Comparison of ENCODE assay signal across 11 mouse cellular contexts in genomic region chrX:75129474-75129873, GRCm38 (mm10). TPM values are rescaled to one million over a fixed set of nuclear protein-coding genes. Genes with fewer than 3 reads are reported as not detected.
DNase-seq lines count a peak whose midpoint lies in the region; ATAC-seq and TF ChIP-seq lines count a peak whose summit lies in the region.
"Had no signal": no experiment of that assay in that cellular context is flagged by ENCODE, and none has a peak within 500 bp of the region (broad histone marks: within the 10 kb centered on the region; RNA-seq: fewer than 3 reads in every experiment).

No protein-coding gene starts in this region.

- no peaks in the 10 kb centered on the region for H3K27me3 ChIP-seq in lung, embryonic 14.5 days (ENCODE audit: insufficient read depth, low read length)
- H3K27me3 ChIP-seq in intestine, embryonic 16.5 days (replicated peaks; ENCODE audit: control insufficient read depth, insufficient read depth, low read length), result no peaks in the 10 kb centered on the region
- H3K27me3 ChIP-seq in small intestine, adult 2 months (ENCODE audit: control insufficient read depth, insufficient read depth, low read length), result no peaks in the 10 kb centered on the region

- peak overlapping the region; percentile 42; the same call in 1 of the 2 replicates for H3K27ac ChIP-seq in lung, embryonic 14.5 days (ENCODE audit: low read depth)
- no peak overlapping the region; the same call in 1 of the 2 replicates for H3K27ac ChIP-seq in intestine, embryonic 16.5 days (ENCODE audit: low read length)
- H3K27ac ChIP-seq in small intestine, adult 2 months (ENCODE audit: insufficient read depth, low read depth, low read length), result peak overlapping the region; percentile 90

- H3K4me2 ChIP-seq in lung, embryonic 14.5 days, result peak overlapping the region; percentile 54
- H3K4me2 ChIP-seq in intestine, embryonic 16.5 days (ENCODE audit: low read depth, low read length), result peak overlapping the region; percentile 30

- H3K9me3 ChIP-seq in lung, embryonic 14.5 days (ENCODE audit: low read depth, low read length), result no peaks in the 10 kb centered on the region
- H3K9me3 ChIP-seq in intestine, embryonic 16.5 days (ENCODE audit: control insufficient read depth, low read length), result no peaks in the 10 kb centered on the region

- no peak overlapping the region for H3K9ac ChIP-seq in lung, embryonic 14.5 days
- no peak overlapping the region; the same call in 1 of the 2 replicates for H3K9ac ChIP-seq in intestine, embryonic 16.5 days (ENCODE audit: low read depth, low read length)

- no peak for ATAC-seq in lung, embryonic 14.5 days (ENCODE audit: insufficient read depth)
- ATAC-seq in intestine, embryonic 16.5 days, result no peak

- H3K4me3 ChIP-seq in lung, embryonic 14.5 days (ENCODE audit: low read depth, low read length), result peak overlapping the region; percentile 54
- H3K4me3 ChIP-seq in intestine, embryonic 16.5 days (ENCODE audit: low read length), result peak overlapping the region; percentile 22
- H3K4me3 ChIP-seq in small intestine, adult 2 months (ENCODE audit: low read depth, low read length), result no peak overlapping the region

- no peak for TF ChIP-seq CTCF in lung, embryonic 14.5 days (IDR thresholded peaks at IDR 0.05; ENCODE audit: low read depth)
- no peak for TF ChIP-seq CTCF in small intestine, adult 2 months (IDR thresholded peaks at IDR 0.05; ENCODE audit: extremely low read depth, insufficient read length, insufficient replicate concordance, low read depth, low read length)

- WGBS in lung, embryonic 14.5 days, result 50% methylated on average over 2 of the region's 2 CpGs
- WGBS in intestine, embryonic 16.5 days, result 67% methylated on average over 2 of the region's 2 CpGs
- 46% methylated on average over 2 of the region's 2 CpGs for WGBS in small intestine, adult 2 months

- peaks cover 9% of the 10 kb centered on the region for H3K36me3 ChIP-seq in lung, embryonic 14.5 days (ENCODE audit: insufficient read depth)
- no peaks in the 10 kb centered on the region for H3K36me3 ChIP-seq in intestine, embryonic 16.5 days (ENCODE audit: control insufficient read depth, insufficient read depth, low read length)
- peaks cover 3% of the 10 kb centered on the region for H3K36me3 ChIP-seq in small intestine, adult 2 months (ENCODE audit: control insufficient read depth, insufficient read depth, low read length)

- peak; percentile 13 for DNase-seq in heart, adult 8-10 months (ENCODE audit: low spot score)
- no peak for DNase-seq in heart, postnatal 4 days
- no peak for DNase-seq in lung, embryonic 14.5 days
- DNase-seq in lung, postnatal 36 days, result no peak
- DNase-seq in ovary, postnatal 14 days (ENCODE audit: low spot score), result no peak
- no peak for DNase-seq in right cerebral cortex, postnatal 36 days (ENCODE audit: low spot score in 2 of 2)
- DNase-seq: B cell, adult 2 months; cerebellum, adult 11-12 months had no signal

- TF ChIP-seq POLR2A in small intestine, adult 2 months (IDR thresholded peaks at IDR 0.05; ENCODE audit: low read depth, low read length), result no peak

- no peaks in the 10 kb centered on the region for H3K4me1 ChIP-seq in lung, embryonic 14.5 days (ENCODE audit: insufficient read depth)
- peaks cover 2% of the 10 kb centered on the region; the same call in 1 of the 2 replicates for H3K4me1 ChIP-seq in intestine, embryonic 16.5 days (ENCODE audit: control insufficient read depth, insufficient read depth, low read length)
- H3K4me1 ChIP-seq in small intestine, adult 2 months (ENCODE audit: control insufficient read depth, insufficient read depth, insufficient read length, low read length), result no peaks in the 10 kb centered on the region

RNA-seq across cellular contexts. Expression of gene Mpp1, which starts 1.3 kb away (rescaled TPM):
- total RNA-seq in heart, adult 8-10 months (2022), result 10 to 100 TPM in 3 of 4 experiments, 1 to 10 TPM in 1; 8.0 to 12.3 (median 11.9) TPM
- 10 to 100 TPM; 20.0 to 28.5 TPM for total RNA-seq in heart, postnatal 4 days (2021)
- 65.9 and 69.6 TPM in 2 replicates for polyA plus RNA-seq in lung, embryonic 14.5 days (2014; fragmentation: Nextera tagmentation; extraction: Ambion mirVana)
- 136 and 153 TPM in 2 replicates for polyA plus RNA-seq in intestine, embryonic 16.5 days (2015; fragmentation: Nextera tagmentation; extraction: Ambion mirVana)
- polyA plus RNA-seq in small intestine, adult 2 months (2012; rRNA removed), result 25.2 and 263 TPM in 2 replicates

RNA-seq across cellular contexts. Expression of gene Dkc1, which starts 33.8 kb away (rescaled TPM):
- total RNA-seq in heart, adult 8-10 months (2022), result 10 to 100 TPM; 18.6 to 26.9 (median 22.4) TPM
- total RNA-seq in heart, postnatal 4 days (2021), result 10 to 100 TPM; 31.9 to 33.6 TPM
- 175 and 184 TPM in 2 replicates for polyA plus RNA-seq in lung, embryonic 14.5 days (2014; fragmentation: Nextera tagmentation; extraction: Ambion mirVana)
- polyA plus RNA-seq in intestine, embryonic 16.5 days (2015; fragmentation: Nextera tagmentation; extraction: Ambion mirVana), result 100 and 127 TPM in 2 replicates
- 1.4 and 4.0 TPM in 2 replicates for polyA plus RNA-seq in small intestine, adult 2 months (2012; rRNA removed)

RNA-seq across cellular contexts. Expression of gene Smim9, which starts 34.1 kb away (rescaled TPM):
- not detected for total RNA-seq in heart, adult 8-10 months (2022)
- not detected for total RNA-seq in heart, postnatal 4 days (2021)
- not detected in 2 replicates for polyA plus RNA-seq in lung, embryonic 14.5 days (2014; fragmentation: Nextera tagmentation; extraction: Ambion mirVana)
- polyA plus RNA-seq in intestine, embryonic 16.5 days (2015; fragmentation: Nextera tagmentation; extraction: Ambion mirVana), result not detected in 2 replicates
- polyA plus RNA-seq in small intestine, adult 2 months (2012; rRNA removed), result not detected in 2 replicates
- polyA plus RNA-seq: midbrain, embryonic 11.5 days had no signal

RNA-seq across cellular contexts. Expression of gene Gab3, which starts 44.2 kb away (rescaled TPM):
- 1 to 10 TPM; 1.2 to 1.9 (median 1.6) TPM for total RNA-seq in heart, adult 8-10 months (2022)
- total RNA-seq in heart, postnatal 4 days (2021), result 1 to 10 TPM; 2.0 to 2.5 TPM
- polyA plus RNA-seq in lung, embryonic 14.5 days (2014; fragmentation: Nextera tagmentation; extraction: Ambion mirVana), result 5.9 and 7.1 TPM in 2 replicates
- polyA plus RNA-seq in intestine, embryonic 16.5 days (2015; fragmentation: Nextera tagmentation; extraction: Ambion mirVana), result 2.0 and 2.2 TPM in 2 replicates
- 0.17 and 0.39 TPM in 2 replicates for polyA plus RNA-seq in small intestine, adult 2 months (2012; rRNA removed)

Comparison
In these comparisons a context has a peak if more than half of its experiments do, and no peak if none do; other contexts are left out.
1. RNA of gene Dkc1, which starts 33.8 kb away (polyA plus RNA-seq): 175 to 184 TPM in lung, embryonic 14.5 days and 100 to 127 TPM in intestine, embryonic 16.5 days; 1.4 to 4.0 TPM in small intestine, adult 2 months; every median in the first group is over 10 times any median in the second.